Mouse (Mus musculus) ES-E14 (cell line): Measurements from ENCODE around the gene Hltf.

Experiments
- CHD2 ChIP-seq: IDR thresholded peaks from 2 replicates; pipeline ENCODE4 v1.6.1; 2014; ENCODE audit warnings: mild to moderate bottlenecking, low read depth, low read length, inconsistent platforms
- MAFK ChIP-seq: IDR thresholded peaks from 2 replicates; pipeline ENCODE4 v1.6.1; 2014; ENCODE audit warnings: mild to moderate bottlenecking, low read depth, low read length, inconsistent platforms; ENCODE audit not compliant: insufficient read depth
- ZNF384 ChIP-seq: IDR thresholded peaks from 2 replicates; pipeline ENCODE4 v1.6.1; 2012; ENCODE audit warnings: low read depth, low read length, inconsistent platforms

- TF ChIP-seq CHD2: no peak
- no peak for TF ChIP-seq MAFK
- TF ChIP-seq ZNF384: no peak
Observed at GRCm38 (mm10) chr3:20133745-20134144, 76.1 kb downstream of the Hltf start.
